Mouse (Mus musculus) testis, adult 2 months (tissue): ENCODE measurements around the gene 4921524J17Rik.

ENCODE experiments used
- CTCF ChIP-seq: fragments of 200-500 bp; IDR thresholded peaks from 2 replicates; pipeline ENCODE4 v1.5.1; 2012; ENCODE audit warnings: low read depth, mild to moderate bottlenecking, inconsistent platforms, low read length, moderate library complexity; ENCODE audit not compliant: control insufficient read depth, insufficient read depth, insufficient replicate concordance
- POLR2A ChIP-seq: fragments of 200-500 bp; IDR thresholded peaks from 2 replicates; pipeline ENCODE4 v1.6.1; 2012; ENCODE audit warnings: low read depth, mild to moderate bottlenecking, inconsistent platforms, low read length, moderate library complexity; ENCODE audit not compliant: control insufficient read depth

- TF ChIP-seq CTCF: no peak
- no peak for TF ChIP-seq POLR2A
Measured at GRCm38 (mm10) chr8:85454750-85455149, 22.1 kb upstream of the 4921524J17Rik start.
